Comparison of ENCODE assay signal across 9 mouse cellular contexts in genomic region chr11:117117321-117117720, GRCm38 (mm10). TPM values are rescaled to one million over a fixed set of nuclear protein-coding genes. Genes with fewer than 3 reads are reported as not detected.
A peak's percentile ranks its signal among the peaks of the same experiment; 100 is the strongest.
DNase-seq lines count a peak whose midpoint lies in the region; ATAC-seq and TF ChIP-seq lines count a peak whose summit lies in the region.
"Had no signal": no experiment of that assay in that cellular context is flagged by ENCODE, and none has a peak within 500 bp of the region (broad histone marks: within the 10 kb centered on the region; RNA-seq: fewer than 3 reads in every experiment).

No protein-coding gene starts in this region.

- no peaks in the 10 kb centered on the region for H3K9me3 ChIP-seq in intestine, embryonic 16.5 days (ENCODE audit: control insufficient read depth, low read length)

- peak overlapping the region; percentile 27; the same call in 1 of the 2 replicates for H3K9ac ChIP-seq in intestine, embryonic 16.5 days (ENCODE audit: low read depth, low read length)

- 22% methylated on average over 18 of the region's 18 CpGs for WGBS in lung, adult 2 months
- 38% methylated on average over 18 of the region's 18 CpGs for WGBS in intestine, embryonic 16.5 days
- WGBS in small intestine, adult 2 months = 67% methylated on average over 18 of the region's 18 CpGs

- DNase-seq in cerebellum, adult 11-12 months = peak; percentile 68
- no peak for DNase-seq in cerebellum, adult 9-10 months
- no peak for DNase-seq in lung, adult 2 months
- DNase-seq in lung, postnatal 10 days = no peak
- DNase-seq in adipocyte (ENCODE audit: low spot score) = no peak
- DNase-seq in layer of hippocampus, adult 9-11 months = no peak
- DNase-seq: adrenal gland, adult 8-10 months had no signal

- H3K36me3 ChIP-seq in intestine, embryonic 16.5 days (ENCODE audit: control insufficient read depth, insufficient read depth, low read length) = no peaks in the 10 kb centered on the region
- peaks cover 12% of the 10 kb centered on the region for H3K36me3 ChIP-seq in small intestine, adult 2 months (ENCODE audit: control insufficient read depth, insufficient read depth, low read length)

- H3K27ac ChIP-seq in intestine, embryonic 16.5 days (ENCODE audit: low read length) = peak overlapping the region; percentile 55
- no peak overlapping the region for H3K27ac ChIP-seq in small intestine, adult 2 months (ENCODE audit: insufficient read depth, low read depth, low read length)

- H3K27me3 ChIP-seq in intestine, embryonic 16.5 days (replicated peaks; ENCODE audit: control insufficient read depth, insufficient read depth, low read length) = peaks cover 13% of the 10 kb centered on the region; the same call in 1 of the 2 replicates
- H3K27me3 ChIP-seq in small intestine, adult 2 months (ENCODE audit: control insufficient read depth, insufficient read depth, low read length) = no peaks in the 10 kb centered on the region

- H3K4me2 ChIP-seq in intestine, embryonic 16.5 days (ENCODE audit: low read depth, low read length) = peak overlapping the region; percentile 93

- TF ChIP-seq CTCF in lung, adult 2 months (IDR thresholded peaks at IDR 0.05; ENCODE audit: insufficient read depth, low read length) = no peak
- no peak for TF ChIP-seq CTCF in small intestine, adult 2 months (IDR thresholded peaks at IDR 0.05; ENCODE audit: extremely low read depth, insufficient read length, insufficient replicate concordance, low read depth, low read length)

- no peak for ATAC-seq in intestine, embryonic 16.5 days

- peaks cover 33% of the 10 kb centered on the region for H3K4me1 ChIP-seq in lung, adult 2 months (ENCODE audit: control insufficient read depth, insufficient read depth, low read length)
- H3K4me1 ChIP-seq in intestine, embryonic 16.5 days (ENCODE audit: control insufficient read depth, insufficient read depth, low read length) = peaks cover 50% of the 10 kb centered on the region
- peaks cover 33% of the 10 kb centered on the region for H3K4me1 ChIP-seq in small intestine, adult 2 months (ENCODE audit: control insufficient read depth, insufficient read depth, insufficient read length, low read length)

- H3K4me3 ChIP-seq in lung, adult 2 months (replicated peaks; ENCODE audit: extremely low read depth, low read depth, low read length) = peak overlapping the region; percentile 12
- H3K4me3 ChIP-seq in intestine, embryonic 16.5 days (ENCODE audit: low read length) = peak overlapping the region; percentile 84
- peak overlapping the region; percentile 25 for H3K4me3 ChIP-seq in small intestine, adult 2 months (ENCODE audit: low read depth, low read length)

- TF ChIP-seq POLR2A in lung, adult 2 months (IDR thresholded peaks at IDR 0.05; ENCODE audit: borderline replicate concordance, extremely low read depth, low read depth, low read length) = no peak
- no peak for TF ChIP-seq POLR2A in small intestine, adult 2 months (IDR thresholded peaks at IDR 0.05; ENCODE audit: low read depth, low read length)

RNA-seq across cellular contexts. Expression of gene Sec14l1, which starts 2.4 kb away (rescaled TPM):
- polyA plus RNA-seq in lung, adult 2 months (2012; rRNA removed) = 123 and 133 TPM in 2 replicates
- polyA plus RNA-seq in intestine, embryonic 16.5 days (2015; fragmentation: Nextera tagmentation; extraction: Ambion mirVana) = 28.5 and 29.5 TPM in 2 replicates
- polyA plus RNA-seq in small intestine, adult 2 months (2012; rRNA removed) = 32.6 and 49.2 TPM in 2 replicates

Comparison
In these comparisons a context has a peak if more than half of its experiments do, and no peak if none do; other contexts are left out.
1. H3K4me3 ChIP-seq: peak in every context shown above with its lines; median percentile 84 in intestine, embryonic 16.5 days; 25 in small intestine, adult 2 months; 12 in lung, adult 2 months.